Mouse (Mus musculus) right cerebral cortex, adult 18-20 months (tissue): ENCODE results near the gene St7.
"Not testable (repeated sequence)": the region's sequence is repeated elsewhere in the genome, so short reads cannot be mapped to it uniquely, and the experiment has no call there.

Source experiments
- DNase-seq: peaks from one replicate; pipeline ENCODE4 v3.0.0; 2022; ENCODE audit warnings: mixed read lengths

St7 gene

DNA sequence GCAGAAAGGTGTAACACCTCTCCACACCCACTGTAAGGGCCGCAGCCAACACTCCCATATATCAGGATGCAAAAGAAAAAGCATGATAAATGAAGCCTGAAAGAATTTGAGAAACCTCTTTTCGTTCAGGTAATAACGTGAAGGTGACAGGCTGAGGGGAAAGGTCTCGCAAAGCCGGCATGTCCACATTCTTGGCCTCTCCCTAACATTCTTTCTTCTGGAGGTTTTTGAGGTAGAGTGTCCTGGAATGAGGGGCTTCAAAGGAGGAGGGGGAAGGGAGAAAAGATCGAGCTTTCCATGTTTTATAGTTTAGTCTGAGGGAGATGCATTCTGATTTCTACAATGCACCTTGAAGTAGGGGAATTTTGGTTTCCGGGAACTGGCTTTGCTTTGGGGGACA lies at the start of gene St7:
TSS of gene St7 (plus strand) at position 287 of the 400 bp plus-strand sequence.
- no peak for DNase-seq

DNA sequence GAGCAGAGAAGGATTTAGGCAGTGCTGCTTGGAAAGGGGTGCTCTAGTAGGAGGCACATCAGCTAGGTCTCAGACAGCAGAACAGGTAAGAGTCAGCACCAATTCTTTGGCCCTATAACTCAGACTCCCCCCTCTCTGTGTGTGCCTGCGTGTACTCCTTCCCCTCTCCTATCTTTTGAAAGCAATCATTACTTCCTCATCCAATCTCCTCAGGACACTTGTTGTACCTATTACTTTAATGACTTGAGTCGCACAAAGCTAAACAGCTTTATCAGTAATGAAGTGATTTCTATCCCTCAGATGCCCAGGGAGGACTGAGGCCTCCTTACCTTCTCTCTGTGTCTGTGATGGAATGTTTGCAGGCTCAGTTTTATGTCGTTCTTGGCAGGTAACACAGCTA lies 46.6 kb upstream of the St7 start:
- DNase-seq, result no peak

- no peak for DNase-seq
Observed at GRCm38 (mm10) chr6:17652132-17652531, 40.6 kb upstream of the St7 start.

GRCm38 (mm10) chr6:17655080-17655479 lies 37.7 kb upstream of the St7 start:
- DNase-seq, result no peak

- DNase-seq, result peak; percentile 71
Observed at GRCm38 (mm10) chr6:17657308-17657707, 35.4 kb upstream of the St7 start.

GRCm38 (mm10) chr6:17665348-17665747 lies 27.4 kb upstream of the St7 start:
- no peak for DNase-seq

GRCm38 (mm10) chr6:17666024-17666423 lies 26.7 kb upstream of the St7 start:
- no peak for DNase-seq

- DNase-seq, result no peak
Observed at GRCm38 (mm10) chr6:17667813-17668212, 24.9 kb upstream of the St7 start.

- no peak for DNase-seq
Observed at GRCm38 (mm10) chr6:17668334-17668733, 24.4 kb upstream of the St7 start.

GRCm38 (mm10) chr6:17669826-17670225 lies 22.9 kb upstream of the St7 start:
- DNase-seq, result no peak

DNA sequence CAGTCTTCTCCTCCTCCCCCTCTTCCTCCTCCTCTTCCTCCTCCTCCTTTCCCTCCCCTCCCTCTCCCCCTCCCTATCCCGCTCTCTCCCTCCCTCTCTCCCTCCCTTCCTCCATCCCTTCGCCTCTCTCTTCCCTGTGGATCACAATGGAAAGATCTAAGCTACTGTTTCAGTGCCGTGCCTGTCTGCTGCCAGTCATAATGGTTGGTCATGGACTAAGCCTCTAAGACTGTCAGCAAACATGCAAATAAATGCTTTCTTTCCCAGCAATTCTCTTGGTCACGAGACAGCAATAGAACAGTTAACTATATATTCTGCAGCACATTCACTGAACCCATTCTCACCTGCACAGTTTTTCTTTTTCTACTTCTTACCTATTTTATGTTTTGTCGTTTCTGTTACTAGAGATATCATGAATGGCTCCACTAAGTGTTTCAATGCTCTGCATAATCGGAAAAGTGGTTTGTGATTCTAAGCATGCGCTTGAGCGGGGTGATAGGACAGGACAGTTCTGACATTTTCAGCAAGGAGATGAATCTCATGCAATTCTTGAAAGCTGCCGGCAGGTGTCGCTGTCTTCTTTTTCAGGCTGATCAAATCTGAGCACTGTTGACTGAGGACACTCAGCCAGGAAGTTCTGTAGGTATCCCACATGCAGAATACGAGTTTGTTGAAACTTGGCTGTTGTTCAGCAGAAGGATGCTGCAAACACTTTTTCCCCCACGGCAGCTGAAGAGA lies 17.5 kb upstream of the St7 start:
- peak; percentile 33 for DNase-seq

DNA sequence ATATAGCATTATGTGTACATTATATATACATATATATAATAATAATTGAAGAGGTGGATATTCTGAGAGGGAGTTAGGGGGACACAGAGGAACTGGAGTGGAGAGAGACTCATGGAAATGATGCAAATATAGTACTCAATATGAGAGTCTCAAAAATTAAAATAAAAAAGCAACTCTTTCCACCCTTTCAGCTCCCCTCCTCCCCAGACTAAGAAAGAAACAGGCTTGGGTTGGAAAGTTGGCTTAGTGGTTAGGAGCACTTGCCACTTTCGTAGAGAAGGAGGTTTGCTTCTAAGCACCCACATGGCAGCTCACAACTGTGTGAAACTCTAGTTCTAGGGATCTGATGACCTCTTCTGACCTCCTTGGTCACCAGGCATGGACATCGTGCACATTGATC lies 15.7 kb upstream of the St7 start:
- DNase-seq, result no peak

- DNase-seq, result no peak
Observed at GRCm38 (mm10) chr6:17680266-17680925, 12.3 kb upstream of the St7 start.

GRCm38 (mm10) chr6:17681810-17682209 lies 10.9 kb upstream of the St7 start:
- DNase-seq, result no peak

DNA sequence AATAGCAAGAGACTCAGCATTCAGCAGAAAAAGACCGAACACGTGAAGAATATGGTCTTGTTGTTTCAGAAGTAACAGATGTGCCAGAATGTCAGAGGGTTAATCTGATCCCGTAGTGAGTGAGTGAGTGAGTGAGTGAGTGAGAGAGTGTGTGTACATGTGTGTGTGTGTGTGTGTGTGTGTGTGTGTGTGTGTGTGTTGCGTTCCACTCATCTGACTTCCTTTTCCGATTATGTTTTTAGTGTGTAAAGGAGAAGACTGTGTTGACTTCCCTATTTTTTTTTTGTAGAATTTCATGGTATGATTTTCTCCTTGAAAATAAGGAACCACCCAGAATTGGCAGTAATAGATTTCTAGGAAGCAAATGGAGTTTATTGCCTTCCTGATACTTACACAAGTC lies 4.1 kb upstream of the St7 start:
- no peak for DNase-seq

DNA sequence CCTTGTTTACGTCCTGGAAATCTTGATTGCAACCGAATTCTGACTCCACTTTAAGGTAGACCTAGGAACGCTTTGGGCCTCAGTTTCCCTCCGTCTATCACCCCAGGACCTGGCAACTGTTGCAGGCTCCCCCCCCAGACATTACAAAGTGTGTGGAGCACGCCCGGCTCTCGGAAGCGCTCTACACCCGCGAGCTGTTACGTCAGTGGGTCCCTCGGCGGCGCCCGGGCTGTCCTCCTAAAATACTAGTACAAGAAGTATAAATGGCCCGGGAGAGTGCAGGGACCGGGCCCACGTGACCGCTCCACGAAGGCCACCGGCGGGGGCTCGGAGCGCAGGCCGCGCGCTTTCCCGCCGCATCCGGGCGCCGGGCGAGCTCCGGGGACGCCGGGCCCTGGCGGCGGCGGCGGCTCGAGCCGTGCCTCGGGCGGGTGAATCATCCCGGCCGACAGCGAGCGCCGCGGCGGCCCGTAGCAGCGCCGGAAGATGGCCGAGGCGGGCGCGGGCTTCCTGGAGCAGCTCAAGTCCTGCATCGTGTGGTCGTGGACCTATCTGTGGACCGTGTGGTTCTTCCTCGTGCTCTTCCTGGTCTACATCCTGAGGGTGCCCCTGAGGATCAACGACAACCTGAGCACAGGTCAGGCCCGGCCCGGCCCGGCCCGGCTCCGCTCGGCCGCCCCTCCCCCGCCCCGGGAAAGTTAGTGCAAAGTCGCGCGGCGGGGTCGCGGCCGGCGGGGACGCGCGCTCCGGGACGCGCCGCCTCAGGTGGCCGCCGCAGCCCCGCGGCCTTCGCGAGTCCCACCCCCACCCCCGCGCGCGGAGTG lies 1.2 kb downstream of the St7 start:
- peak; percentile 58 for DNase-seq

DNA sequence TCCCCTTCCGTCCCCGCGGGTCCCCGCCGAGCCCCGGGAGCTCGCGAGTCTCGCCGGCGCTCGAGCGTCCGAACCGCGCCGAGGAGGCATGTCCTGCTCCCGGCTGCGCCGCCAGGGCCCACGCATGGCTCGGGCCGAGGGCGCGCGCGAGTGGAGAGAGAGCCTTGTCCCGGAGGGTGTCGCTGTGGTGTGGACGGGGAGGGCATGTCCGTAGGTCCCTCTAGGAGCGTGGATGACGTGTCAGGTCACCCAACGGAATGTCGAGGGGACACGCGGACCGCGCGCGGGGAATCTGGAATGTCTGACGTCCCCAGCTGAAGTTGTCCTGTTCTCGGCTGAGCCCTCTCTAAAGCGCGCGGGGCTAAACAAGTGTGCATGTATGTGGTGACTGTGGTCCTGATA lies 1.8 kb downstream of the St7 start:
- peak; percentile 64 for DNase-seq

DNA sequence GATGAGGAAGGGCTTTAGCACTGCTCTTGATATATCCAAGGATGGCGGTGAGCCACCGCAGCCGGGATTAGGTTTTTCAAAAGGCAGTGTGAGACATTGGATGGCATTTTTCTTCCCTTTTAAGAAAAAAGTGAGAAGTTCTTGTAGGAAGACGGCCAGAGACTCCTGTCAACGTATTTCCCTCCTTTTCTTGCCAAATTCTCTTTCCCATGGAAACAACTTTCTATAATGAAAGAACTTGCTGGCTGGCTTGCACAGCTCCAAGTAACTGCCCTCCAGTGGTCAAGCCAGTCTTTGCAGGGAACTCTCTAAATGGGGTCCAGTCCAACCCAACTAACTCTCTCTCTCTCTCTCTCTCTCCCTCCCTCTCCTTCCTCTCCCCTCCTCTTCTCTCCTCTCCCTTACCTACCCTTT lies 3.6 kb downstream of the St7 start:
- DNase-seq, result peak; percentile 67

GRCm38 (mm10) chr6:17700936-17701612 lies 8.3 kb downstream of the St7 start:
- DNase-seq, result no peak

DNA sequence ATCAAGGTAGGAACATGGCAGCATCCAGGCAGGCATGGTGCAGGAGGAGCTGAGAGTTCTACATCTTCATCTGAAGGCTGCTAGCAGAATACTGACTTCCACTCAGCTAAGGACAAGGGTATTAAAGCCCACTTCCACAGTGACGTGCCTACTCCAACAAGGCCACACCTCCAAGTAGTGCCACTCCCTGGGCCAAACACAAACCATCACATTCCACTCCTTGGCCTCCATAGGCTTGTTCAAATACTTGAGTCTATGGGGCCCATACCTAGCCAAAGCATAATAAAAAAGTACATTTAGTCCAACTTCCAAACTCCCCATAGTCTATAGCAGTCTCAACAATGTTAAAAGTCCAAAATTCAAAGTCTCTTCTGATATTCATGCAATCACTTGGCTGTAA lies 11.3 kb downstream of the St7 start:
- not testable (repeated sequence) for DNase-seq

GRCm38 (mm10) chr6:17705973-17706372 lies 13.2 kb downstream of the St7 start:
- DNase-seq, result no peak

DNA sequence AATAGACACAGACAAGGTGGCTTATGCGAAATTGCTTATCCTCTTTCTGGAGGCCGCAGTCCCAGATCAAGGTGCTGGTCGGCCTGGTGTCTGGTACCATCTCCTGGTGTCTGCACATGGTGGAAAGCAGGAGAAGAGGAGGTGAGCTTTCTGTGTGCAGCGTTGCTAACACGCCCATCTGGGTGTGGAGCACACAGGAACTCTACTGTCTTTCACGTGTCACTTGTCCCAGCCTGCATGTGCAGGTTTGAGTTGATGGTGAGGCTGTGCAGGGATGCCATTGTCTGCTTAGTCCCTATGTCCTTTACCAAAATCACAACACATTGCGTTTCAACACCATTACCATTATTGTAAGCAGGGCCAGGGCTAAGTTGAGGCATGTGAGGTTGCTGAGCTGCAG lies 26.2 kb downstream of the St7 start:
- DNase-seq, result no peak

DNA sequence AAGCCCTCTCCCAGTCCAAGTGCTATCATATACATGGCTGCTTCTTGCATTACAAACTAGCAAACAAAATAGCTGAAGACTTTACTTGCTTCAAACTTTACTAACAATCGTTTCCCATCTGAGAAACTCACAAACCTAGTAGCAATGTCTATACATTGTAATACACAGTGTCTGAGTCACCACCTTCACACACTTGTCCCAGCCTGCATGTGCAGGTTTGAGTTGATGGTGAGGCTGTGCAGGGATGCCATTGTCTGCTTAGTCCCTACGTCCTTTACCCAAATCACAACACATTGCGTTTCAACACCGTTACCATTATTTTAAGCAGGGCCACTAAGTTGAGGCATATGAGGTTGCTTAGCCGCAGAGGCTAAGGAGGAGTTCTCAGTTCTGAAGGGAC lies 26.7 kb downstream of the St7 start:
- no peak for DNase-seq
